Mouse (Mus musculus) embryonic facial prominence, embryonic 15.5 days (tissue): ENCODE data around the gene Nlk. TPM values are rescaled to one million over a fixed set of nuclear protein-coding genes. Genes with fewer than 3 reads are reported as not detected.
A peak's percentile ranks its signal among the peaks of the same experiment; 100 is the strongest.

Experiments
- ATAC-seq: fragments of 200-750 bp; cut with Nextera tagmentation; 2 replicates; pipeline ENCODE4 v1.8.0; 2017; ENCODE audit warnings: low read depth, moderate TSS enrichment; ENCODE audit not compliant: insufficient number of reproducible peaks, low FRiP score, low TSS enrichment
- H3K27ac ChIP-seq: fragments of 300-500 bp; sonication (generic); replicated peaks from 2 replicates; pipeline ENCODE4 v1.5.1; 2015; ENCODE audit warnings: mild to moderate bottlenecking, inconsistent platforms
- H3K27me3 ChIP-seq: fragments of 300-500 bp; sonication (generic); 2 replicates; pipeline ENCODE4 v1.6.1; 2015; ENCODE audit warnings: inconsistent platforms
- H3K36me3 ChIP-seq: fragments of 300-500 bp; sonication (generic); 2 replicates; pipeline ENCODE4 v1.6.1; 2015; ENCODE audit warnings: mild to moderate bottlenecking, inconsistent platforms
- H3K4me1 ChIP-seq: fragments of 300-500 bp; sonication (generic); 2 replicates; pipeline ENCODE4 v1.6.1; 2015; ENCODE audit warnings: inconsistent platforms
- H3K4me2 ChIP-seq: fragments of 300-500 bp; sonication (generic); replicated peaks from 2 replicates; pipeline ENCODE4 v1.6.1; 2015; ENCODE audit warnings: mild to moderate bottlenecking, inconsistent platforms
- H3K4me3 ChIP-seq: fragments of 300-500 bp; sonication (generic); replicated peaks from 2 replicates; pipeline ENCODE4 v1.5.1; 2015; ENCODE audit warnings: mild to moderate bottlenecking, inconsistent platforms
- H3K9ac ChIP-seq: fragments of 300-500 bp; sonication (generic); 2 replicates; pipeline ENCODE4 v1.6.1; 2015; ENCODE audit warnings: inconsistent platforms
- H3K9me3 ChIP-seq: fragments of 300-500 bp; sonication (generic); replicated peaks from 2 replicates; pipeline ENCODE4 v1.6.1; 2016; ENCODE audit warnings: inconsistent platforms
- WGBS: fragments of 180-500 bp; shearing (Covaris S2); methylation state at CpG from one replicate; pipeline ENCODE4 v1.1.7; 2015; 5-methylcytosine and 5-hydroxymethylcytosine counted together
- polyA plus RNA-seq: library from polyadenylated mRNA; unstranded; fragments of >200 nt; fragmentation: Nextera tagmentation; extraction: Ambion mirVana; gene quantifications from 2 replicates; pipeline ENCODE4 v1.2.1, GENCODE M21; 2015

Gene Nlk
- polyA plus RNA-seq, 1 experiment from 2014 or later: 12.3 TPM

GRCm38 (mm10) chr11:78569806-78570205, 127.4 kb downstream of the Nlk start:
- Histone ChIP-seq H3K4me3 (no peak overlapping the region), H3K9ac (no peak overlapping the region), H3K9me3 (no peaks in the 10 kb centered on the region), H3K27me3 (no peaks in the 10 kb centered on the region), H3K4me2 (no peak overlapping the region), H3K27ac (no peak overlapping the region), H3K4me1 (no peaks in the 10 kb centered on the region), H3K36me3 (peaks cover 33% of the 10 kb centered on the region)
- WGBS: 51% methylated on average over 3 of the region's 3 CpGs
- no peak for ATAC-seq

GRCm38 (mm10) chr11:78568827-78569226, 128.3 kb downstream of the Nlk start:
- Histone ChIP-seq H3K27me3 (no peaks in the 10 kb centered on the region), H3K9ac (no peak overlapping the region), H3K4me1 (no peaks in the 10 kb centered on the region), H3K9me3 (no peaks in the 10 kb centered on the region), H3K4me3 (no peak overlapping the region), H3K36me3 (peaks cover 29% of the 10 kb centered on the region), H3K4me2 (no peak overlapping the region), H3K27ac (no peak overlapping the region)
- no peak for ATAC-seq
- WGBS: 85% methylated on average over 10 of the region's 10 CpGs

DNA sequence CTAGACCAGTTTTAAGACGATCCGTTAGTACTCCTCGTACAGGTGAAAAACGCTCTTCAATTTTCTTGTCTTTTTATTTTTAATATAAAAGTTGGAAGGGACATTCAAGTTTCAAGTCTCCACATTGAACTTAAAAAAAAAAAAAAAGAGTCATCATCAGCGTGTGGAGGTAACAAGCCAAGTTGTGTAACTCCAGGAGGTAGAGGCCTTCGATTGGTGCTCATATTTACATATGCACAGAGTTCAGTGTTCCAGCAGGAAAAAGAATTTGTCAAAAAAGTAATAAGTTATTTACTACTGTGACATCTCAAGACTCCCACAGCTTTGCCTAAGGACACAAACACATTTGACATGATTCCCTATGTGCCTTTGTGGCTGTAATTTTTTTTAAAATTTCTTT, 129.6 kb downstream of the Nlk start:
- no peak overlapping the region for H3K27ac ChIP-seq
- H3K4me3 ChIP-seq: no peak overlapping the region
- no peaks in the 10 kb centered on the region for H3K4me1 ChIP-seq
- peaks cover 23% of the 10 kb centered on the region for H3K36me3 ChIP-seq
- no peak overlapping the region for H3K9ac ChIP-seq
- no peaks in the 10 kb centered on the region for H3K27me3 ChIP-seq
- no peaks in the 10 kb centered on the region for H3K9me3 ChIP-seq
- 86% methylated on average over 6 of the region's 6 CpGs for WGBS
- ATAC-seq: no peak
- H3K4me2 ChIP-seq: no peak overlapping the region

DNA sequence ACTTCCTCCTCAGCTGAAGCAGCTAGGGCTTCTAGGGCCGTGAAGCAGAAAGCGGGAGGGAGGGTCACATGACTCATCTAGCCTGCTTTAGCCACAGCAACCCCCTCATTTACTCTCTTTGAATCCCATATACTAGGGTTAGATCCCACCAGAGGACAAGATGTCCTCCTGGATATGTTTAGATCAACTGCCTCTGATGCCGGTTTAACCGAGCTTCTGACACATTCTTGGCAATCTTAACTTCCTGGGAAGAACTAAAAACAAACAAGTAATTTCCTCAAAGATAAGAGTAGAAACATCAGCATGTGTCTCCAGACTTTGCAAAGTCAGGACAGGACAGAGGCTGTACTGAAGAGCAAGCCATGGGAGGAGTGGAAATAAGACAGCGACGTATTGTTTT, 130.4 kb downstream of the Nlk start:
- H3K4me1 ChIP-seq: no peaks in the 10 kb centered on the region
- H3K36me3 ChIP-seq: peaks cover 14% of the 10 kb centered on the region; the same call in 1 of the 2 replicates
- no peaks in the 10 kb centered on the region for H3K9me3 ChIP-seq
- no peak for ATAC-seq
- H3K4me2 ChIP-seq: no peak overlapping the region
- H3K27ac ChIP-seq: no peak overlapping the region; the same call in 1 of the 2 replicates
- WGBS: 54% methylated on average over 6 of the region's 6 CpGs
- H3K27me3 ChIP-seq: no peaks in the 10 kb centered on the region
- no peak overlapping the region for H3K4me3 ChIP-seq
- H3K9ac ChIP-seq: no peak overlapping the region

DNA sequence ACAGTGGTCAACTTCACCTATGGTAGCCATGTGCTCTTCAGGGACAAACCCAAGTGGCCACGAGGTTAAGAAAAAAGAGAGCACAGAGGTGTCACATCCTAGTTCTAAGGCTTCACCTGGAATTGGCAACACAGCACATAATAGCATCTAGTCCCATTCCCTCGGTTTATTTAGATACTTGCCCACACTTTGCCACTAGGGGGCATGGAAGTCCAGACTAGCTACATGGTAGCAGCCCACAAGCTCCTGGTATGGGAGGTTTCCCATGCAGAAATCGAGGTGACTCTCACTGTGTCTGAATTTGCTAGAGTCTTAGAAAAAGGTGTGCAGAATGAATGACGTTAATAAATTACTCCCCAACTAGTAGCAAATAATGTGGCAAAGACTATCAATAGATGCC, 136.7 kb downstream of the Nlk start:
- WGBS: 18% methylated on average over 4 of the region's 4 CpGs
- Histone ChIP-seq H3K36me3 (no peaks in the 10 kb centered on the region), H3K27me3 (no peaks in the 10 kb centered on the region), H3K4me2 (no peak overlapping the region), H3K27ac (no peak overlapping the region), H3K4me1 (no peaks in the 10 kb centered on the region), H3K4me3 (no peak overlapping the region), H3K9ac (no peak overlapping the region), H3K9me3 (no peaks in the 10 kb centered on the region)
- ATAC-seq: no peak

- Histone ChIP-seq H3K4me2 (no peak overlapping the region), H3K27ac (no peak overlapping the region), H3K9ac (no peak overlapping the region), H3K4me1 (no peaks in the 10 kb centered on the region), H3K4me3 (no peak overlapping the region), H3K36me3 (no peaks in the 10 kb centered on the region), H3K9me3 (no peaks in the 10 kb centered on the region), H3K27me3 (no peaks in the 10 kb centered on the region)
- WGBS: 52% methylated on average over 8 of the region's 8 CpGs
- no peak for ATAC-seq
Measured at GRCm38 (mm10) chr11:78557241-78557640, 139.9 kb downstream of the Nlk start.

DNA sequence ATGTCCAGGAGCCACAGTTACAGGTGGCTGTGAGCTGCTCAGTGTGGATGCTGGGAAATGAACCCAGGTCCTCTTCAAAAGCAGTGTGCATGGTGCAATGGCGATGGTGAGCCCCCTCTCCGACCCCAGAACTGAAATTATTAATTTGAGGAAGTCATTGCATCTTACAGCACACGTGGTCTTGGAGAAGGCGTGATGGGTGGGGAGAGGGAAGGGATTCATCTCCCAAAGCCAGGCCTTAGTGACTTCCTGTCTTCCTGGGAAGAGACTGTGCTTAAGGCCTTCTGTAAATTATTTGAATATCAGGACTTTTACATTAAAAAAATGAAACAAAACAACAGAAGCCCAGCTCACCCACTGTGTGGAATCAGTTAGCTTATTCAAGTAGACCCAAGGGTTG, 141.1 kb downstream of the Nlk start:
- H3K4me3 ChIP-seq: no peak overlapping the region
- no peaks in the 10 kb centered on the region for H3K36me3 ChIP-seq
- no peak overlapping the region for H3K27ac ChIP-seq
- H3K4me1 ChIP-seq: 0 out of 2 replicates have a peak, but pooled peaks cover 1% of the 10 kb centered on the region
- H3K9ac ChIP-seq: no peak overlapping the region
- H3K4me2 ChIP-seq: no peak overlapping the region
- H3K27me3 ChIP-seq: no peaks in the 10 kb centered on the region
- no peaks in the 10 kb centered on the region for H3K9me3 ChIP-seq
- 76% methylated on average over 4 of the region's 4 CpGs for WGBS
- ATAC-seq: no peak

GRCm38 (mm10) chr11:78555623-78556022, 141.6 kb downstream of the Nlk start:
- Histone ChIP-seq H3K4me1 (0 out of 2 replicates have a peak, but pooled peaks cover 3% of the 10 kb centered on the region), H3K36me3 (no peaks in the 10 kb centered on the region), H3K9ac (no peak overlapping the region), H3K27me3 (no peaks in the 10 kb centered on the region), H3K27ac (no peak overlapping the region), H3K9me3 (no peaks in the 10 kb centered on the region), H3K4me2 (no peak overlapping the region), H3K4me3 (no peak overlapping the region)
- ATAC-seq: no peak
- 87% methylated on average over 3 of the region's 3 CpGs for WGBS

DNA sequence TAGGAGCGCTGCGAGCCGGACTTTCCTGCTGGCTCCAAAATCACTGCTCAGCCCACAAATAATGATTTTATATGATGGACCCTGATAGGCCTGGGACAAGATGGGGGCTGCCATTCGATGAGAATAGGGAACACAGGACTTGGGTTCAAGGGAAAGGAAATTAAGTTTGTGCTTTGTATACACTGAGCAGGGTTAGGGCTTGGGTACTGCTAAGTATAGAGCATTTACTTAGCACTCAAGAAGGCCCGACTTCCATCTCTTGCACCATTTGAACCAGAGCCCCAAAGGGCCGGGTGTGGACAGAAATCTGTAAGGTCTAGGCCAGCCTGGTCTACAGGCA, 146.1 kb downstream of the Nlk start:
- WGBS: 32% methylated on average over 6 of the region's 6 CpGs

DNA sequence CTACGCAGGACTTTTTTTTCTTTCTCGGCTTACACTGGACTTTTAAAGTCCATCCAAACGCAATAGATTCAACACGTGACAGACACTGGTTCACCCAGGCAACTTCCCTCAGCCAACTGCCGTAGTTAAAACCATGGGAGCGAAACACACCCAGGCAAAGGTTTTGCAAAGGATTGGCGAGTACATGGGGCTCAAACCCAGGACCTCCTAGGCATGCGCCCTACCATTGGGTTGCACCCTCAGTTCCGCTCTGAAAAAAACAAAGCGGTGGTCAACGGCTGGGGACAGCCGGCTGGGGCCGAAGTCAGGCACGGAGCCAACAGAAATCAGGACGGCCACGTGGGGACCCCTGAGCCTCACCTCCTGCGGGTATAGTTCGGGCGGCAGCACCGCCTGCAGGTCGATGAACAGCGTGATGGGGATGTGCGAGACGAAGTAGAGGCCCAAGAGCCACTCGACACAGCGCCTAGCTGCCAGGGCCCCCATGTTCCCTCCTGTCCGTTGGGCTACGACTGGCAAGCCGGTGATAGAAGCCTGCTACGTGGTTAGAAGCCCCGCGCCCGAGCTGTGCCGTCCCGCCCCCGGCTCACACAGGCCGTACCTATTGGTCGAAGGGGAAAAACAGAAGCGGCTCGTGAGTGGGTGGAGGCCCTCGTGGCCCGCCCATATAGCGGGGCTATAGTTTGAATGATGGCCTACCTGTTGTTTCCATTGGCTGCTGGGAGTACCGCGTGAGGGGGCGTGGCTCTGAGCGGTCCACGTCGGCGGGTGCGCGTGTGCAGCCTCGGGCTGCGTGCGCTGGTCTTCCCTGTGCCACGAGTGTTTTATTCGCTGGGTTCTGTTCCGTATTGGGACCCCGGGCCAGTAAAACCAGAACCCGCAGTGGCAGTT, 146.8 kb downstream of the Nlk start, which contains the start of gene Tmem97:
Tmem97 (minus strand) TSS at position 610 of the 891 bp plus-strand sequence.
- ATAC-seq: peak; percentile 100
- WGBS: under 1% methylated on average over 60 of the region's 60 CpGs

More for the DNA sequence above, 146.1 kb downstream of the Nlk start:
- H3K4me3 ChIP-seq: peak overlapping the region; percentile 64
- H3K36me3 ChIP-seq: no peaks in the 10 kb centered on the region
- ATAC-seq: 0 out of 2 replicates have a peak, but pooled peaks have one; percentile 5
- no peaks in the 10 kb centered on the region for H3K9me3 ChIP-seq
- H3K27me3 ChIP-seq: no peaks in the 10 kb centered on the region
- peak overlapping the region; percentile 78 for H3K4me2 ChIP-seq
- H3K27ac ChIP-seq: peak overlapping the region; percentile 81; the same call in 1 of the 2 replicates
- peak overlapping the region; percentile 40 for H3K9ac ChIP-seq
- peaks cover 21% of the 10 kb centered on the region for H3K4me1 ChIP-seq

DNA sequence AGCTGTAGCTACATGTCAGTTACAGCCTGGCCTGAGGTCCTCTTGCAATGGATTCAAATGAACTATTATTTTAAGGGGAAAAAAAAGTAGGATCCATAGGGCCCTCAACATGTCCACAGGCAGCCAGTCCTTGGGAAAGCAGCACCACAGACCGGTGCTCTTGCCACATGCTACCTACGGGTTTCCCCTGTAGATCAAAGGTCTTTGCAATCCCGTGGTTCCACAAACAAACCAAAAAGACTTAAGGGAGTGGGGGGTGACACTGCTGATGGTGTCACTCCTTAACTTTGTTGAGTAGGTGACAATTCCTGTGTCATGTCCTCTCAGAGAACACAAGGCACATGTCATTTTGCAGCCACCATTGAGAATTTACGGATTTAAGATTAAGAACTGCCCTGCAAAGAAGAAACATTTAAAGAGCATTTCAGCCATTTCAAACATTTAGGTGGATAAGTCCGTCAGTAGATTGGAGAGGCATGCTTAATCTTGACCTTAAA, 147.6 kb downstream of the Nlk start:
- peak overlapping the region; percentile 53 for H3K9ac ChIP-seq
- H3K4me3 ChIP-seq: peak overlapping the region; percentile 64
- 10% methylated on average over 5 of the region's 5 CpGs for WGBS
- H3K4me1 ChIP-seq: peaks cover 21% of the 10 kb centered on the region
- H3K4me2 ChIP-seq: peak overlapping the region; percentile 78
- H3K27ac ChIP-seq: 0 out of 2 replicates have a peak overlapping the region, but pooled peaks have one; percentile 81
- no peak for ATAC-seq
- H3K36me3 ChIP-seq: peaks cover 9% of the 10 kb centered on the region; the same call in 1 of the 2 replicates
- H3K27me3 ChIP-seq: no peaks in the 10 kb centered on the region
- no peaks in the 10 kb centered on the region for H3K9me3 ChIP-seq

More for the DNA sequence above, 146.8 kb downstream of the Nlk start, which contains the start of gene Tmem97:
- peaks cover 4% of the 10 kb centered on the region; the same call in 1 of the 2 replicates for H3K36me3 ChIP-seq
- H3K4me3 ChIP-seq: peak within 1 kb of the TSS; percentile 64
- H3K27me3 ChIP-seq: no peaks in the 10 kb centered on the region
- no peaks in the 10 kb centered on the region for H3K9me3 ChIP-seq
- H3K9ac ChIP-seq: peak within 1 kb of the TSS; percentile 53
- peak within 1 kb of the TSS; percentile 78 for H3K4me2 ChIP-seq
- peak within 1 kb of the TSS; percentile 81 for H3K27ac ChIP-seq
- H3K4me1 ChIP-seq: peaks cover 21% of the 10 kb centered on the region
